Mouse (Mus musculus): ENCODE measurements around the gene Aldh1b1.

DNA sequence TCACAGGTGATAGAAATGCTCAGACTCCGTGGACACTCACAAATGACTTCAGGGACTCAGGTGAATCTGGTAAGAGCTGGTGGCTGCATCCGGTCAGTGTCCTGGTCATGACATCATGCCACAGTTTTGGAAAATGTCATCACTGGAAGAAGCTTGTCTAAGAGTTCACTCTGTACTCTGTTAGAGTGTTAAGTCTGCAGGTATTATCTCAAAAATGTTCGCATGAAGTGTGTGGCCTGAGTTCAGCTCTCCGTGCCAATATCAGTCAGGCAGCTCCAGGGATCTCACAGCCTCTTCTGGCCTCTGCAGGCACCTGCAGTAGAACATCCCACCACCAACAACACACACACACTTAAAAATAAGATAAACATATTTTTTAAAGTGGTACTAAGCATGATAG lies 36.2 kb upstream of the Aldh1b1 start:
- TF ChIP-seq CTCF (IDR thresholded peaks at IDR 0.05; ENCODE audit: control insufficient read depth, insufficient read depth, insufficient read length): no peak
- no peak for TF ChIP-seq CEBPB (IDR thresholded peaks at IDR 0.05; ENCODE audit: low read depth)
- no peak for TF ChIP-seq USF1 (IDR thresholded peaks at IDR 0.05; ENCODE audit: low read depth)
- TF ChIP-seq FOSL1 (IDR thresholded peaks at IDR 0.05; ENCODE audit: insufficient read depth, low read length, poor library complexity, severe bottlenecking): no peak
- no peak for TF ChIP-seq MAX (IDR thresholded peaks at IDR 0.05)
- no peak for TF ChIP-seq MYOD1 (IDR thresholded peaks at IDR 0.05; ENCODE audit: control insufficient read depth, insufficient read length, low read depth)
- TF ChIP-seq MYOG (IDR thresholded peaks at IDR 0.05; ENCODE audit: control insufficient read depth, extremely low read depth, insufficient read length): no peak
